1 mouse cellular context compared by ENCODE assay signal in the genomic region with DNA sequence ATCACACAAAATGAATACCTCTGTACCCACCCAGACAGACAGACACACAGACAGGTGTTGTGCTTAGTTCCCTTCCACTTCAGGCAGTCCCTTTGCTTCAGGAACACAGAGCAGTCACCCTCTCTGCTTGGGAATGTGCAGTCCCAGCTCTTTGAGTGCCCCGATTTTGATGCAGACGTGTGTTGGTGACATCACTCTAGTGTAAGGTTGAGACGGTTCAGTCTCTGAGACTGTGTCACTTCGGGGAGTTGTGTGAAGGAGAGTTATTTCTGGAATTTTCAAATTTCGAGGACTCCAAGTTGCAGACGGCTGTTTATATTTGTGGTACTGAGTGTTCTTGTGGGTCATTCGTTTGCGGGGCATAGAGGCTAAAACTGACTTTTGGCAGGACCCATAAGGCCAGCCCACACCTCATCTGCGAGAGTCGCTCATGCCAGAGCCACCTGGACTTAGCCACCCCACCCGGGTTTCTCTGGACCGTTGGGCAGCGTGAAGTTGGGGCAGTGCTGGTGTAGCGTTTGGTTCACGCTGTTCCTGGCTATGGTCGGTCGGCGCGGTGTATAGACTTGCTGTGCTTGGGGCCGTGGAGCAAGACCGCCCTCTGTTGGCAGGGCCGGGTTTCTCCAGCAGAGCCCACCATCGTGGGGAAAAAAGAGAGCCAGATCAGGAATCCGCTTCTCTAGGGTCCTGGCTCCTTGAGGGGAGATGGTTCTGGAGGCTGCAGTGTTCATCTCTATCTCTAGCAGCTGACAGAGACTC.
TF ChIP-seq lines count a peak whose summit lies in the region.

No protein-coding gene starts in this region.

TF ChIP-seq in C2C12, 6 proteins besides CTCF, POLR2A, EP300 and RAD21 (continued from another document):
- TF ChIP-seq MYOG (IDR thresholded peaks at IDR 0.05; ENCODE audit: control insufficient read depth, extremely low read depth, insufficient read length) (no peak), USF1 (IDR thresholded peaks at IDR 0.05; ENCODE audit: low read depth) (no peak), CEBPB (IDR thresholded peaks at IDR 0.05; ENCODE audit: low read depth) (no peak), MAX (IDR thresholded peaks at IDR 0.05) (no peak)
